Mouse (Mus musculus): ENCODE measurements around the gene Spry1. TPM values are rescaled to one million over a fixed set of nuclear protein-coding genes. Genes with fewer than 3 reads are reported as not detected.
A peak's percentile ranks its signal among the peaks of the same experiment; 100 is the strongest.

Gene Spry1
- polyA plus RNA-seq, 1 experiment from 2014 or later: 18.5 TPM

DNA sequence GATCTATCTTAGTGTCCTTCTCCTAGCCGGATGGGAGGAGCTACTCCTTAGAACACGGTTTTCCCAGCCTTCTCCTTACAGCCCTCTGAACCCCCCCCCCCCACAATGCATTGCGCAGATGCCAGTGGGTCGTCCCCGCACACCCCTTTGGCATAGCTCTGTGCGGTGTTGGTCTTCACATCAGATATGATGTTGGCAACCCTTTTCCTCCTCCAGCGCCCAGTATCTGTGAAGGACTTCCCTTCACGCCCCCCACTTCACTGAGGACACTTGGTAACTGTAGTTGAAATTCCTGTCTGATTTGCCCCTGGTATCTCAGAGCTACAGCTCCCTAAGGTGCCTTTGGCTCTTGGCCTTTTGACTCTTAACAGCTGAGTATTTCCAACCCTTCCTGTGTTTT lies 4.2 kb downstream of the Spry1 start:
- no peak for ATAC-seq (replicated peaks; ENCODE audit: low FRiP score, low TSS enrichment, low read depth)
- Histone ChIP-seq H3K27ac (ENCODE audit: low read depth) (no peak overlapping the region), H3K9me3 (ENCODE audit: control insufficient read depth, low read length) (no peaks in the 10 kb centered on the region), H3K4me2 (ENCODE audit: low read length) (peak overlapping the region; percentile 54), H3K4me3 (ENCODE audit: low read depth, low read length) (no peak overlapping the region), H3K4me1 (replicated peaks; ENCODE audit: control insufficient read depth, insufficient read depth, low read length) (peaks cover 30% of the 10 kb centered on the region), H3K9ac (ENCODE audit: low read length) (no peak overlapping the region), H3K36me3 (ENCODE audit: control insufficient read depth, insufficient read depth, low read length) (peaks cover 49% of the 10 kb centered on the region), H3K27me3 (replicated peaks; ENCODE audit: control insufficient read depth, insufficient read depth, low read length) (no peaks in the 10 kb centered on the region)
- WGBS: 81% methylated on average over 8 of the region's 8 CpGs
- DNase-seq (ENCODE audit: low spot score): peak; percentile 48

DNA sequence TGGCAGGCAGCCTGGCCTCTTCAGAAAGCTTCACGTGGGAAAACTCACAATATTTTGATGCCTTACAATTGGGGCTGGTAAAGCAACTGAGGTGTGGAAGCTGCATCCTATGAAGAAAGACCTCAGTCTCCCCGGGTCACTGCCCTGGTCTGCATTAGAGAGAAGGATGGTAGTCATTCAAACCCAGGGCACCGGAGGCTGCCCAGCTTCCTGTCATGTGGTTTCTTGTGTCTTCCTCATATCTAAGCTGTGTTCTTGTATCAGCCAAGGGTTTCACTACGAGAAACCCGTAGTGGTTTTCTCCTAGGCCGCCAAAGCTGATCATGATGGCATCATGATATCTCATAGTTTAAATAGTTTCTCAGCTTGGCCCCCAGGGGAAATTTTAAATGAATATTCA lies 5.3 kb downstream of the Spry1 start:
- H3K4me1 ChIP-seq (replicated peaks; ENCODE audit: control insufficient read depth, insufficient read depth, low read length): peaks cover 24% of the 10 kb centered on the region
- H3K27ac ChIP-seq (ENCODE audit: low read depth): no peak overlapping the region
- H3K4me2 ChIP-seq (ENCODE audit: low read length): 0 out of 2 replicates have a peak overlapping the region, but pooled peaks have one; percentile 13
- no peak overlapping the region for H3K9ac ChIP-seq (ENCODE audit: low read length)
- WGBS: 79% methylated on average over 6 of the region's 6 CpGs
- H3K27me3 ChIP-seq (replicated peaks; ENCODE audit: control insufficient read depth, insufficient read depth, low read length): no peaks in the 10 kb centered on the region
- no peak overlapping the region for H3K4me3 ChIP-seq (ENCODE audit: low read depth, low read length)
- DNase-seq (ENCODE audit: low spot score) (peak; percentile 45), ATAC-seq (replicated peaks; ENCODE audit: low FRiP score, low TSS enrichment, low read depth) (no peak)
- peaks cover 49% of the 10 kb centered on the region for H3K36me3 ChIP-seq (ENCODE audit: control insufficient read depth, insufficient read depth, low read length)
- no peaks in the 10 kb centered on the region for H3K9me3 ChIP-seq (ENCODE audit: control insufficient read depth, low read length)

DNA sequence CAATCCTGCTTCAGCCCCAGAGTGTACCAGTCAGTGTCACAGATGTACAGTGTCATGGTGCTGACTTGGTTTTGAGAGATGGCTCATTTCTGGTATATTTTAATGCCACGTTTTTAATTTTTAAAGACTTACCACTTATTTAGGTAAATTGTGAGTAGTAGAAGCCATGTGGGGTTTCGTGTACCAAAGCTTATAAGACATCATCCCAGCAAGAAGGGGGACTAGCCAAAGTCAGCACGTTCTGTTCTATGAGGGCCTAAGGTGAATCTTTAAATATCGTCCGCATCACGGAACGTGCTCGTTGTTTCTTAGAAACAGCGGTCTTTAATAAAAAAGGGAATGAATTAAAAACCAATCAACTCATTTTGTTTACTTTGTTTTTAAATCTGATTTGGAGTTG lies 6.5 kb downstream of the Spry1 start:
- H3K4me2 ChIP-seq (ENCODE audit: low read length): no peak overlapping the region
- ATAC-seq (replicated peaks; ENCODE audit: low FRiP score, low TSS enrichment, low read depth): no peak
- no peak overlapping the region for H3K9ac ChIP-seq (ENCODE audit: low read length)
- no peak overlapping the region for H3K4me3 ChIP-seq (ENCODE audit: low read depth, low read length)
- WGBS: 95% methylated on average over 9 of the region's 9 CpGs
- no peaks in the 10 kb centered on the region for H3K9me3 ChIP-seq (ENCODE audit: control insufficient read depth, low read length)
- H3K4me1 ChIP-seq (replicated peaks; ENCODE audit: control insufficient read depth, insufficient read depth, low read length): peaks cover 24% of the 10 kb centered on the region
- DNase-seq (ENCODE audit: low spot score): no peak
- peaks cover 51% of the 10 kb centered on the region for H3K36me3 ChIP-seq (ENCODE audit: control insufficient read depth, insufficient read depth, low read length)
- no peak overlapping the region for H3K27ac ChIP-seq (ENCODE audit: low read depth)
- no peaks in the 10 kb centered on the region for H3K27me3 ChIP-seq (replicated peaks; ENCODE audit: control insufficient read depth, insufficient read depth, low read length)

DNA sequence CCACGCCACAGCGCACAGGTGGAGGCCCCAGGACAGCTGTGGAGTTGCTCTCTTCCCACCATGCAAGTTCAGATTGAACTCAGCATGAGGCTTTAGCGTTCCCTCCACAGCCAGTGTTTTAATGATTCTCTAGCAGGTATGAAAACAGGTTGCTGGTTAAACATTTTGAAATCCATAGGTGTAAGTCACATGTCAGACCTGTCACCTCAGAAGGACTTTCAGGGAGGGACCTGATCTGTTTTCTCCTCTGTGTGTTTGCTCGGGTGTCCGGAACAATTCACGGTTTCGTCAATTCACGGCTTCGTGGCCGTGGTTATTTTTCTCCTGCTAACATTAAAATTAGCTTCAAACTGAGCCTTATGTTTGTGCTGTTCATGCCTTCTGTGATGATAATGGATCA lies 7.5 kb downstream of the Spry1 start:
- Histone ChIP-seq H3K4me3 (ENCODE audit: low read depth, low read length) (no peak overlapping the region), H3K27ac (ENCODE audit: low read depth) (no peak overlapping the region), H3K27me3 (replicated peaks; ENCODE audit: control insufficient read depth, insufficient read depth, low read length) (no peaks in the 10 kb centered on the region), H3K4me2 (ENCODE audit: low read length) (no peak overlapping the region), H3K4me1 (replicated peaks; ENCODE audit: control insufficient read depth, insufficient read depth, low read length) (peaks cover 21% of the 10 kb centered on the region), H3K9me3 (ENCODE audit: control insufficient read depth, low read length) (no peaks in the 10 kb centered on the region), H3K36me3 (ENCODE audit: control insufficient read depth, insufficient read depth, low read length) (peaks cover 51% of the 10 kb centered on the region), H3K9ac (ENCODE audit: low read length) (no peak overlapping the region)
- ATAC-seq (replicated peaks; ENCODE audit: low FRiP score, low TSS enrichment, low read depth) (no peak), DNase-seq (ENCODE audit: low spot score) (no peak)
- 88% methylated on average over 10 of the region's 10 CpGs for WGBS

DNA sequence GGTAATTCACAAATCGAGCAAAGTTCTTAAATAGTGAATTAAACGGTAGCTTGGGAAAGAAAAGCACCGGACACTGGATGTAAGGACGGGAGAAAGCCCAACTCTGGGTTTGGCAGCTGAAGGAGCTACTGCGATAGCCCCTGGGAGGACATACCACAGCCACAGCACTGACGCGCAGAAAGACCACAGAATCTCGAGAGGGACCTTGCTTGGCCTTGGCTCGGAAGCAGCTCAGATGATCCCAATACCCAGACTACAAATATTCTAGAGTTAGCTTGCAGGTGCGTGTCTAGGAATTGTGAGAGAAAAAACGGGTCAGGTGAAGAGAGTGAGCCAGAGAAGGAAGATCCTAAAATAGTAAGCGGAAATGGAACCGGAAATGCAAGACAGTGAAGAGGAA lies 8.5 kb downstream of the Spry1 start:
- Histone ChIP-seq H3K27me3 (replicated peaks; ENCODE audit: control insufficient read depth, insufficient read depth, low read length) (no peaks in the 10 kb centered on the region), H3K4me1 (replicated peaks; ENCODE audit: control insufficient read depth, insufficient read depth, low read length) (peaks cover 11% of the 10 kb centered on the region), H3K36me3 (ENCODE audit: control insufficient read depth, insufficient read depth, low read length) (peaks cover 43% of the 10 kb centered on the region), H3K27ac (ENCODE audit: low read depth) (no peak overlapping the region), H3K4me3 (ENCODE audit: low read depth, low read length) (no peak overlapping the region), H3K9me3 (ENCODE audit: control insufficient read depth, low read length) (no peaks in the 10 kb centered on the region), H3K9ac (ENCODE audit: low read length) (no peak overlapping the region), H3K4me2 (ENCODE audit: low read length) (no peak overlapping the region)
- ATAC-seq (replicated peaks; ENCODE audit: low FRiP score, low TSS enrichment, low read depth) (no peak), DNase-seq (ENCODE audit: low spot score) (no peak)
- WGBS: 79% methylated on average over 13 of the region's 13 CpGs

DNA sequence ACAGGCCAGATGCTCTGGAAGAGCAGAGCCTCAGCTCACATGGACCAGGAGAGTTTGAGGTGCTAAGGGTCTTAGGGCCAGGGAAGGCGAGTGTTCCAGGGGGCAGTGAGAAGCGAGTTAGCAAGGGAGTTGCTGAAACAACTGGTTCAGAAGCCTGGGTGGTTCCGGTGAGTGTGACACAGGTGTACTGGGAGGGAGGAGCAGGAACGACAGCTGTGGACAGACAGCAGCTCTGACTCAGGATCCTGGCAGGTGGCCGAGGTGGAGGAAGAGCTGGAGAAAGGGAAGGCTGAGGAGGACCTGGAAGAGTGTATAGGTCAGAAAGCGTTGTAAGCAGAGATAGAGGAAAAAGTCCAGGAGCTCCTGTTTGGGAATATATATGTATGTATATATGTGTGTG lies 9.5 kb downstream of the Spry1 start:
- Histone ChIP-seq H3K9me3 (ENCODE audit: control insufficient read depth, low read length) (no peaks in the 10 kb centered on the region), H3K4me3 (ENCODE audit: low read depth, low read length) (no peak overlapping the region), H3K27me3 (replicated peaks; ENCODE audit: control insufficient read depth, insufficient read depth, low read length) (no peaks in the 10 kb centered on the region), H3K4me2 (ENCODE audit: low read length) (no peak overlapping the region), H3K27ac (ENCODE audit: low read depth) (no peak overlapping the region), H3K36me3 (ENCODE audit: control insufficient read depth, insufficient read depth, low read length) (peaks cover 34% of the 10 kb centered on the region), H3K4me1 (replicated peaks; ENCODE audit: control insufficient read depth, insufficient read depth, low read length) (peaks cover 14% of the 10 kb centered on the region; the same call in 1 of the 2 replicates), H3K9ac (ENCODE audit: low read length) (no peak overlapping the region)
- 81% methylated on average over 6 of the region's 6 CpGs for WGBS
- ATAC-seq (replicated peaks; ENCODE audit: low FRiP score, low TSS enrichment, low read depth) (no peak), DNase-seq (ENCODE audit: low spot score) (no peak)

DNA sequence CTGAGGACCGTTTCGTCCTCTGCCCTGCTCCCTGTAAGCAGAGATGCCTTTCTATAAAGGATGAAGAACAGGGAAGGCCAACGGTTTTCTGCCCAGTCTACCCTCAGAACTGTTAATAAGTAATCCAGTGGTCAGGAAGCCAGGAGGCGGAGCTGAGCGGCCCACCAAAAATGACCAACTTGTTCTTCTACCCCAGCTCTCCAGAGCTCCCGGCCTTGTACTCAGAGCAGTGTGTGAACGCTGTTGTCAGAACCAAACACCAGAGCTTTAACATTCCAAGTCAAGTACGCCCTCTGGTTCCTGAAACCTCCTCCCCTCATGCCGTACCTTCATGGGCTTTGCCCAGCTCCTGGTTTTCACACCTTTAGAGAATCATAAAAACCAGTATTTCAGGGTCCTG lies 12.8 kb downstream of the Spry1 start:
- no peak for DNase-seq (ENCODE audit: low spot score)
- Histone ChIP-seq H3K27ac (ENCODE audit: low read depth) (no peak overlapping the region), H3K4me3 (ENCODE audit: low read depth, low read length) (no peak overlapping the region), H3K9me3 (ENCODE audit: control insufficient read depth, low read length) (no peaks in the 10 kb centered on the region), H3K36me3 (ENCODE audit: control insufficient read depth, insufficient read depth, low read length) (peaks cover 9% of the 10 kb centered on the region), H3K9ac (ENCODE audit: low read length) (no peak overlapping the region), H3K4me1 (replicated peaks; ENCODE audit: control insufficient read depth, insufficient read depth, low read length) (peaks cover 20% of the 10 kb centered on the region; the same call in 1 of the 2 replicates), H3K27me3 (replicated peaks; ENCODE audit: control insufficient read depth, insufficient read depth, low read length) (peaks cover 20% of the 10 kb centered on the region), H3K4me2 (ENCODE audit: low read length) (no peak overlapping the region)
- 75% methylated on average over 9 of the region's 9 CpGs for WGBS
- 0 out of 2 replicates have a peak, but pooled peaks have one; percentile 15 for ATAC-seq (replicated peaks; ENCODE audit: low FRiP score, low TSS enrichment, low read depth)

DNA sequence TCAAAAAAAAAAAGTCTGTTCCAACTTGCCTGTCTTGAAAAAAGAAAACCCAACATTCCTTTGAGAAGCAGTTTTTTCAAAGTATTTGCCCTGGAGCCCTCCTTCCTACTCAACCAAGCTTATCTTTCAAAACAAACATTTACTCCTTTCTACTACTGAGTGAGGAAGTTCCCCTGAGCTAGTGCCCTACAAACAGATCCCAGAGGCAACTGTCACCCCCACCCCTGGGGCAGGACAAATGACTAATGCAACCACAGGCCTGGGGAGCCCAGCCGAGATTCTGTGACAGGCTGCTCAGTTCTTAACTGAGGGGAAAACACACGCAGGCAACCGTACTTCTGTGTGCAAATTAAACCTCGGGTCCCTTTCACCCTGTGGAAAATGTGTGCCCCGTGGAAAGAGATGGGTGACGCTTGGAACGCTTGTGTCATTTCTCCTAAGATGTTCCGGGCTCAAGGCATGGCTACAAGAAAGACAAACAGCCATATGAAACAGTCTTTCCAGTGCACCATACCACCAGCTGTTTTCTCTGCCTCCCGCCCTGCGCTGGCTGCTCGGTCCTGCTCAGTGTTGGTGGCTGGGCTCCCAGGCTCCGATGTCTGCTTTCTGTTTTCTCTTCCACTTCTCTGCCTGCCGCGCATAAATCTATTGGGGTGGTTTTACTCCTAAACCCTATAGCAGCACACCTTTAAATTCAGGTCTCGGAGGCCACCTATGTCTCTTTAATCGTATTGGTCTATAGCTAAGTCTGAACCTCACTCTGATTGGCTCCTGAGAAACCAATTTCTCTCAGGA lies 14.4 kb downstream of the Spry1 start:
- no peak overlapping the region; the same call in 1 of the 2 replicates for H3K27ac ChIP-seq (ENCODE audit: low read depth)
- DNase-seq (ENCODE audit: low spot score) (no peak), ATAC-seq (replicated peaks; ENCODE audit: low FRiP score, low TSS enrichment, low read depth) (peak; percentile 47; the same call in 1 of the 2 replicates)
- 3% methylated on average over 16 of the region's 16 CpGs for WGBS
- H3K9ac ChIP-seq (ENCODE audit: low read length): peak overlapping the region; percentile 17; the same call in 1 of the 2 replicates
- peaks cover 2% of the 10 kb centered on the region; the same call in 1 of the 2 replicates for H3K36me3 ChIP-seq (ENCODE audit: control insufficient read depth, insufficient read depth, low read length)
- H3K4me1 ChIP-seq (replicated peaks; ENCODE audit: control insufficient read depth, insufficient read depth, low read length): peaks cover 25% of the 10 kb centered on the region
- H3K4me3 ChIP-seq (ENCODE audit: low read depth, low read length): peak overlapping the region; percentile 27; the same call in 1 of the 2 replicates
- peak overlapping the region; percentile 50 for H3K4me2 ChIP-seq (ENCODE audit: low read length)
- no peaks in the 10 kb centered on the region for H3K9me3 ChIP-seq (ENCODE audit: control insufficient read depth, low read length)
- H3K27me3 ChIP-seq (replicated peaks; ENCODE audit: control insufficient read depth, insufficient read depth, low read length): peaks cover 22% of the 10 kb centered on the region

DNA sequence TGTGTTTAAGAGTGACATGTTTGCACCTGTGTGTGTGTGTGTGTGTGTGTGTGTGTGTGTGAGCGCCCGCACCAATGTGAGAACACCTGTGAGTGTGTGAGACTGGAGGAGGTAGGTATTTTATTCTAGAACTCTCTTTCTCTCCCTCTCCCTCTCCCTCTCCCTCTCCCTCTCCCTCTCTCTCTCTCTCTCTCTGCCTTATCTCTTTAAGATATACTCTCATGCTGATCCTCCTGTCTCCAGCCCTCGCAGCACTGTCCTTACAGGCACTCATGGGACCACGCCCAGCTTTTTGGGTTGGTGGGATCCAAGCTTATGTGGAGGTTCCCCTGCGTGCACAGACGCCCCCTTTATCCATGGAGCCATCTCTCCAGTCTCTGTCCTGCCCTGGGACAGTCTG lies 15.0 kb downstream of the Spry1 start:
- Histone ChIP-seq H3K9me3 (ENCODE audit: control insufficient read depth, low read length) (no peaks in the 10 kb centered on the region), H3K36me3 (ENCODE audit: control insufficient read depth, insufficient read depth, low read length) (peaks cover 2% of the 10 kb centered on the region; the same call in 1 of the 2 replicates), H3K4me3 (ENCODE audit: low read depth, low read length) (0 out of 2 replicates have a peak overlapping the region, but pooled peaks have one; percentile 27), H3K4me1 (replicated peaks; ENCODE audit: control insufficient read depth, insufficient read depth, low read length) (peaks cover 25% of the 10 kb centered on the region), H3K27me3 (replicated peaks; ENCODE audit: control insufficient read depth, insufficient read depth, low read length) (peaks cover 22% of the 10 kb centered on the region), H3K9ac (ENCODE audit: low read length) (no peak overlapping the region), H3K27ac (ENCODE audit: low read depth) (no peak overlapping the region), H3K4me2 (ENCODE audit: low read length) (peak overlapping the region; percentile 50)
- ATAC-seq (replicated peaks; ENCODE audit: low FRiP score, low TSS enrichment, low read depth) (no peak), DNase-seq (ENCODE audit: low spot score) (no peak)
- 34% methylated on average over 6 of the region's 6 CpGs for WGBS

Measured in intestine, embryonic 14.5 days (tissue).